In the genomic region with DNA sequence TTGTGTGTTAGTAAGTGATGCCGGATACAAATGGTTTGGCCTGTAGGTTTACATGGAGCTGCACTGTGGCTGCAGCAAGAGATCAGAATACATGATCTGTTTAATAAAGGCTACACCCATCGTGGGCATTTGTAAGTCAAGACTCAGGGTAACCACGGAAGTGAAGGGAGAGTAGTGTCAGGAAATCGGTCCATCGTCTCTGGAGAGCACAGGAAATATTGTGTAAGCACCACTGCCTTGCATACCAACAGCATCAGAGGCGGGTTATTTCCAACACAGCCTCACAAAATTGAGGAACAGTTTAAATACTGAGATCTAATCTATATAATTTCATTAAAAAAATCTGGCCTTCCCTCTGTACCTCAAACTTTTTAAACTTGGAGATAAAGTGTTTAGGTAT, we compare ENCODE assay signal across 19 mouse cellular contexts.
A peak's percentile ranks its signal among the peaks of the same experiment; 100 is the strongest.
DNase-seq lines count a peak whose midpoint lies in the region; ATAC-seq lines count a peak whose summit lies in the region.
"Had no signal": no experiment of that assay in that cellular context is flagged by ENCODE, and none has a peak within 500 bp of the region (broad histone marks: within the 10 kb centered on the region; RNA-seq: fewer than 3 reads in every experiment).

No protein-coding gene starts in this region.

- intact Hi-C loops in left cerebral cortex, postnatal 36 days (cut with DNase I) = loop anchor here (10.0 kb wide), 1 partner anchor 385 kb away; no protein-coding TSS in a partner anchor

- peak; percentile 12 for DNase-seq in lung, postnatal 36 days
- DNase-seq in lung, postnatal 10 days = no peak
- no peak for DNase-seq in left cerebral cortex, postnatal 36 days (ENCODE audit: low spot score in 2 of 2)
- DNase-seq in urinary bladder, postnatal 25 days (ENCODE audit: low spot score) = no peak
- DNase-seq: adrenal gland, adult 8-10 months; adrenal gland, postnatal 25 days; cerebellum, adult 18-20 months; cerebellum, adult 9-10 months; cerebellum, postnatal 14 days; forebrain, postnatal 0 days; gastrocnemius, adult 2 months; gastrocnemius, postnatal 14 days; heart, adult 2 months; heart, postnatal 14 days had no signal

- ATAC-seq in common myeloid progenitor, adult 5-6 weeks (replicated peaks; ENCODE audit: low read depth, poor library complexity, severe bottlenecking) = peak; percentile 94
- peak; percentile 74 to 80 for ATAC-seq in hematopoietic stem cell, adult 5-6 weeks (replicated peaks in 1 of 2; ENCODE audit: insufficient read depth in 1 of 2, low FRiP score in 2 of 2, low TSS enrichment in 1 of 2, low read depth in 1 of 2, poor library complexity in 2 of 2, severe bottlenecking in 2 of 2)
- ATAC-seq: activated CD4-positive, CD25-positive, alpha-beta regulatory T cell, adult 4 months; forebrain, embryonic 14.5 days; forebrain, postnatal 0 days; hindbrain, embryonic 16.5 days had no signal
